Mouse (Mus musculus) kidney, embryonic 14.5 days (tissue): ENCODE measurements around the gene Irf2bp2. TPM values are rescaled to one million over a fixed set of nuclear protein-coding genes. Genes with fewer than 3 reads are reported as not detected.
A peak's percentile ranks its signal among the peaks of the same experiment; 100 is the strongest.

Experiments
- ATAC-seq: fragments of 200-750 bp; cut with Nextera tagmentation; 2 replicates; pipeline ENCODE4 v1.8.0; 2017; ENCODE audit warnings: moderate number of reproducible peaks, mild to moderate bottlenecking, moderate TSS enrichment, moderate library complexity; ENCODE audit not compliant: low FRiP score, low TSS enrichment
- H3K27ac ChIP-seq: fragments of 300-500 bp; sonication (generic); 2 replicates; pipeline ENCODE4 v1.5.1; 2014; ENCODE audit warnings: low read depth, mild to moderate bottlenecking, low read length, moderate library complexity, mixed read lengths
- H3K27me3 ChIP-seq: fragments of 300-500 bp; sonication (generic); 2 replicates; pipeline ENCODE4 v1.6.1; 2014; ENCODE audit warnings: mild to moderate bottlenecking, low read length; ENCODE audit not compliant: control insufficient read depth, insufficient read depth
- H3K36me3 ChIP-seq: fragments of 300-500 bp; sonication (generic); 2 replicates; pipeline ENCODE4 v1.6.1; 2014; ENCODE audit warnings: low read length, mixed read lengths; ENCODE audit not compliant: control insufficient read depth, insufficient read depth
- H3K4me1 ChIP-seq: fragments of 300-500 bp; sonication (generic); 2 replicates; pipeline ENCODE4 v1.6.1; 2014; ENCODE audit warnings: low read length, mixed read lengths; ENCODE audit not compliant: control insufficient read depth, insufficient read depth
- H3K4me2 ChIP-seq: fragments of 300-500 bp; sonication (generic); replicated peaks from 2 replicates; pipeline ENCODE4 v1.6.1; 2014; ENCODE audit warnings: low read depth, mild to moderate bottlenecking, low read length
- H3K4me3 ChIP-seq: fragments of 300-500 bp; sonication (generic); 2 replicates; pipeline ENCODE4 v1.5.1; 2014; ENCODE audit warnings: mild to moderate bottlenecking, low read length
- H3K9ac ChIP-seq: fragments of 300-500 bp; sonication (generic); 2 replicates; pipeline ENCODE4 v1.6.1; 2014; ENCODE audit warnings: low read depth, mild to moderate bottlenecking, low read length, moderate library complexity
- H3K9me3 ChIP-seq: fragments of 300-500 bp; sonication (generic); 2 replicates; pipeline ENCODE4 v1.6.1; 2016; ENCODE audit warnings: low read length; ENCODE audit not compliant: control insufficient read depth
- WGBS: fragments of 180-500 bp; shearing (Covaris S2); extraction: QIAGEN DNeasy Blood & Tissue Kit; methylation state at CpG from one replicate; pipeline ENCODE4 v1.1.7; 2014; 5-methylcytosine and 5-hydroxymethylcytosine counted together
- polyA plus RNA-seq: library from polyadenylated mRNA; unstranded; fragments of >200 nt; fragmentation: Nextera tagmentation; extraction: Ambion mirVana; gene quantifications from 2 replicates; pipeline ENCODE4 v1.2.1, GENCODE M21; 2014

The Irf2bp2 gene
- polyA plus RNA-seq, 1 experiment from 2014 or later = 11.6 TPM

- H3K27me3 ChIP-seq = no peaks in the 10 kb centered on the region
- peaks cover 7% of the 10 kb centered on the region; the same call in 1 of the 2 replicates for H3K36me3 ChIP-seq
- no peaks in the 10 kb centered on the region for H3K9me3 ChIP-seq
- ATAC-seq = no peak
- peak overlapping the region; percentile 86 for H3K4me2 ChIP-seq
- H3K4me1 ChIP-seq = peaks cover 27% of the 10 kb centered on the region
- H3K4me3 ChIP-seq = no peak overlapping the region
- H3K27ac ChIP-seq = peak overlapping the region; percentile 99
- peak overlapping the region; percentile 100; the same call in 1 of the 2 replicates for H3K9ac ChIP-seq
- WGBS = 66% methylated on average over 5 of the region's 5 CpGs
These were observed 2.9 kb upstream of the Irf2bp2 start for GRCm38 (mm10) chr8:126596721-126597120.

GRCm38 (mm10) chr8:126596097-126596634, 2.4 kb upstream of the Irf2bp2 start:
- Histone ChIP-seq H3K4me1 (peaks cover 27% of the 10 kb centered on the region), H3K36me3 (peaks cover 13% of the 10 kb centered on the region), H3K4me2 (peak overlapping the region; percentile 86), H3K4me3 (peak overlapping the region; percentile 100), H3K27ac (peak overlapping the region; percentile 99), H3K9ac (peak overlapping the region; percentile 100; the same call in 1 of the 2 replicates), H3K27me3 (no peaks in the 10 kb centered on the region), H3K9me3 (no peaks in the 10 kb centered on the region)
- peak; percentile 42 for ATAC-seq
- WGBS = 2% methylated on average over 12 of the region's 12 CpGs

GRCm38 (mm10) chr8:126595204-126596061, 1.6 kb upstream of the Irf2bp2 start:
- 17% methylated on average over 16 of the region's 16 CpGs for WGBS
- Histone ChIP-seq H3K9ac (peak overlapping the region; percentile 100), H3K4me3 (peak overlapping the region; percentile 100), H3K9me3 (no peaks in the 10 kb centered on the region), H3K27ac (peak overlapping the region; percentile 99), H3K27me3 (no peaks in the 10 kb centered on the region), H3K4me1 (peaks cover 27% of the 10 kb centered on the region), H3K36me3 (peaks cover 18% of the 10 kb centered on the region), H3K4me2 (peak overlapping the region; percentile 86)
- no peak for ATAC-seq

- WGBS = under 1% methylated on average over 48 of the region's 48 CpGs
- H3K9ac ChIP-seq = peak overlapping the region; percentile 100
- H3K9me3 ChIP-seq = no peaks in the 10 kb centered on the region
- peaks cover 31% of the 10 kb centered on the region for H3K4me1 ChIP-seq
- peaks cover 27% of the 10 kb centered on the region for H3K36me3 ChIP-seq
- ATAC-seq = peak; percentile 92
- peak overlapping the region; percentile 86 for H3K4me2 ChIP-seq
- H3K4me3 ChIP-seq = peak overlapping the region; percentile 100
- H3K27ac ChIP-seq = peak overlapping the region; percentile 99
- no peaks in the 10 kb centered on the region for H3K27me3 ChIP-seq
These were observed 755 bp upstream of the Irf2bp2 start for GRCm38 (mm10) chr8:126594481-126595000.

GRCm38 (mm10) chr8:126592771-126593571, 815 bp downstream of the Irf2bp2 start:
- no peak for ATAC-seq
- no peaks in the 10 kb centered on the region for H3K27me3 ChIP-seq
- no peaks in the 10 kb centered on the region for H3K9me3 ChIP-seq
- peak overlapping the region; percentile 94 for H3K4me2 ChIP-seq
- peak overlapping the region; percentile 100 for H3K4me3 ChIP-seq
- H3K27ac ChIP-seq = peak overlapping the region; percentile 99
- H3K9ac ChIP-seq = peak overlapping the region; percentile 100
- H3K36me3 ChIP-seq = peaks cover 40% of the 10 kb centered on the region
- peaks cover 43% of the 10 kb centered on the region for H3K4me1 ChIP-seq
- under 1% methylated on average over 89 of the region's 113 CpGs for WGBS

- WGBS = 1% methylated on average over 39 of the region's 45 CpGs
- Histone ChIP-seq H3K4me2 (peak overlapping the region; percentile 94), H3K4me3 (peak overlapping the region; percentile 100), H3K27ac (peak overlapping the region; percentile 99), H3K4me1 (peaks cover 49% of the 10 kb centered on the region), H3K27me3 (no peaks in the 10 kb centered on the region), H3K9me3 (no peaks in the 10 kb centered on the region), H3K9ac (peak overlapping the region; percentile 100), H3K36me3 (peaks cover 46% of the 10 kb centered on the region)
- no peak for ATAC-seq
These were observed 1.4 kb downstream of the Irf2bp2 start for GRCm38 (mm10) chr8:126592381-126592770.

GRCm38 (mm10) chr8:126591821-126592268, 1.9 kb downstream of the Irf2bp2 start:
- H3K9me3 ChIP-seq = no peaks in the 10 kb centered on the region
- peak overlapping the region; percentile 100 for H3K4me3 ChIP-seq
- H3K27me3 ChIP-seq = no peaks in the 10 kb centered on the region
- H3K36me3 ChIP-seq = peaks cover 51% of the 10 kb centered on the region
- ATAC-seq = no peak
- peak overlapping the region; percentile 94 for H3K4me2 ChIP-seq
- WGBS = 0% methylated on average over 9 of the region's 9 CpGs
- peak overlapping the region; percentile 99 for H3K27ac ChIP-seq
- H3K4me1 ChIP-seq = peaks cover 48% of the 10 kb centered on the region
- peak overlapping the region; percentile 100 for H3K9ac ChIP-seq

GRCm38 (mm10) chr8:126591141-126591820, 2.5 kb downstream of the Irf2bp2 start:
- peak overlapping the region; percentile 100 for H3K4me3 ChIP-seq
- H3K9ac ChIP-seq = peak overlapping the region; percentile 100
- peak overlapping the region; percentile 94 for H3K4me2 ChIP-seq
- H3K36me3 ChIP-seq = peaks cover 55% of the 10 kb centered on the region
- H3K4me1 ChIP-seq = peaks cover 48% of the 10 kb centered on the region
- H3K9me3 ChIP-seq = no peaks in the 10 kb centered on the region
- WGBS = 3% methylated on average over 20 of the region's 20 CpGs
- no peak for ATAC-seq
- H3K27me3 ChIP-seq = no peaks in the 10 kb centered on the region
- peak overlapping the region; percentile 99 for H3K27ac ChIP-seq
